Mouse (Mus musculus) limb, embryonic 11.5 days (tissue): ENCODE data around the gene Nub1. TPM values are rescaled to one million over a fixed set of nuclear protein-coding genes. Genes with fewer than 3 reads are reported as not detected.
A peak's percentile ranks its signal among the peaks of the same experiment; 100 is the strongest.

Experiments used
- ATAC-seq: fragments of 200-750 bp; cut with Nextera tagmentation; 2 replicates; pipeline ENCODE4 v1.8.0; 2017; ENCODE audit warnings: low read depth; ENCODE audit not compliant: insufficient number of reproducible peaks, low FRiP score, low TSS enrichment
- DNase-seq: peaks from one replicate; pipeline ENCODE4 v3.0.0-alpha.2; 2015; ENCODE audit warnings: low spot score
- H3K27ac ChIP-seq: fragments of 300-500 bp; sonication (generic); replicated peaks from 2 replicates; pipeline ENCODE4 v1.5.1; 2014; ENCODE audit warnings: low read depth, mild to moderate bottlenecking, low read length
- H3K27me3 ChIP-seq: fragments of 300-500 bp; sonication (generic); 2 replicates; pipeline ENCODE4 v1.6.1; 2014; ENCODE audit warnings: mild to moderate bottlenecking, low read length, mixed read lengths; ENCODE audit not compliant: control insufficient read depth, insufficient read depth
- H3K36me3 ChIP-seq: fragments of 300-500 bp; sonication (generic); 2 replicates; pipeline ENCODE4 v1.6.1; 2014; ENCODE audit warnings: mild to moderate bottlenecking, low read length, moderate library complexity, mixed read lengths; ENCODE audit not compliant: control insufficient read depth, insufficient read depth
- H3K4me1 ChIP-seq: fragments of 300-500 bp; sonication (generic); 2 replicates; pipeline ENCODE4 v1.6.1; 2014; ENCODE audit warnings: low read length, mixed read lengths; ENCODE audit not compliant: control insufficient read depth, insufficient read depth
- H3K4me2 ChIP-seq: fragments of 300-500 bp; sonication (generic); 2 replicates; pipeline ENCODE4 v1.6.1; 2014; ENCODE audit warnings: low read depth, mild to moderate bottlenecking, moderate library complexity; ENCODE audit not compliant: severe bottlenecking
- H3K4me3 ChIP-seq: fragments of 300-500 bp; sonication (generic); 2 replicates; pipeline ENCODE4 v1.5.1; 2014; ENCODE audit warnings: low read depth, low read length
- H3K9ac ChIP-seq: fragments of 300-500 bp; sonication (generic); 2 replicates; pipeline ENCODE4 v1.6.1; 2014; ENCODE audit warnings: mild to moderate bottlenecking, low read length
- H3K9me3 ChIP-seq: fragments of 300-500 bp; sonication (generic); 2 replicates; pipeline ENCODE4 v1.6.1; 2016; ENCODE audit warnings: low read length; ENCODE audit not compliant: control insufficient read depth
- WGBS: fragments of 180-500 bp; shearing (Covaris S2); extraction: QIAGEN DNeasy Blood & Tissue Kit; methylation state at CpG from one replicate; pipeline ENCODE4 v1.1.7; 2014; 5-methylcytosine and 5-hydroxymethylcytosine counted together
- polyA plus RNA-seq: library from polyadenylated mRNA; unstranded; fragments of >200 nt; fragmentation: Nextera tagmentation; extraction: Ambion mirVana; gene quantifications from 2 replicates; pipeline ENCODE4 v1.2.1, GENCODE M21; 2014

Gene Nub1
- polyA plus RNA-seq, 1 experiment from 2014 or later = 32.2 TPM

- 91% methylated on average over 6 of the region's 6 CpGs for WGBS
- H3K4me3 ChIP-seq = no peak overlapping the region
- no peak overlapping the region for H3K27ac ChIP-seq
- ATAC-seq (no peak), DNase-seq (no peak)
- peaks cover 6% of the 10 kb centered on the region; the same call in 1 of the 2 replicates for H3K9me3 ChIP-seq
- no peak overlapping the region for H3K4me2 ChIP-seq
- no peaks in the 10 kb centered on the region for H3K4me1 ChIP-seq
- H3K27me3 ChIP-seq = no peaks in the 10 kb centered on the region
- H3K9ac ChIP-seq = no peak overlapping the region
- H3K36me3 ChIP-seq = peaks cover 35% of the 10 kb centered on the region
Measured at GRCm38 (mm10) chr5:24711615-24712014, 26.3 kb downstream of the Nub1 start.

- Histone ChIP-seq H3K4me3 (no peak overlapping the region), H3K4me2 (no peak overlapping the region), H3K4me1 (no peaks in the 10 kb centered on the region), H3K27ac (no peak overlapping the region), H3K27me3 (no peaks in the 10 kb centered on the region), H3K36me3 (peaks cover 31% of the 10 kb centered on the region), H3K9ac (no peak overlapping the region), H3K9me3 (peaks cover 6% of the 10 kb centered on the region; the same call in 1 of the 2 replicates)
- WGBS = 82% methylated on average over 2 of the region's 2 CpGs
- ATAC-seq = no peak
- DNase-seq = no peak
Measured at GRCm38 (mm10) chr5:24713199-24713598, 27.9 kb downstream of the Nub1 start.

GRCm38 (mm10) chr5:24713987-24714386 is 28.7 kb downstream of the Nub1 start:
- no peak overlapping the region for H3K4me2 ChIP-seq
- peaks cover 31% of the 10 kb centered on the region for H3K36me3 ChIP-seq
- no peak overlapping the region for H3K4me3 ChIP-seq
- no peaks in the 10 kb centered on the region for H3K27me3 ChIP-seq
- DNase-seq (no peak), ATAC-seq (no peak)
- WGBS = 81% methylated on average over 6 of the region's 6 CpGs
- H3K9ac ChIP-seq = no peak overlapping the region
- H3K9me3 ChIP-seq = peaks cover 6% of the 10 kb centered on the region; the same call in 1 of the 2 replicates
- no peak overlapping the region for H3K27ac ChIP-seq
- H3K4me1 ChIP-seq = no peaks in the 10 kb centered on the region

GRCm38 (mm10) chr5:24718076-24718475 is 32.7 kb downstream of the Nub1 start:
- H3K4me2 ChIP-seq = no peak overlapping the region
- no peaks in the 10 kb centered on the region for H3K4me1 ChIP-seq
- peaks cover 12% of the 10 kb centered on the region for H3K36me3 ChIP-seq
- H3K4me3 ChIP-seq = no peak overlapping the region
- DNase-seq (no peak), ATAC-seq (no peak)
- 93% methylated on average over 6 of the region's 6 CpGs for WGBS
- H3K9ac ChIP-seq = no peak overlapping the region
- no peaks in the 10 kb centered on the region for H3K27me3 ChIP-seq
- H3K27ac ChIP-seq = no peak overlapping the region
- H3K9me3 ChIP-seq = no peaks in the 10 kb centered on the region

GRCm38 (mm10) chr5:24719852-24720251 is 34.5 kb downstream of the Nub1 start:
- ATAC-seq = no peak
- WGBS = 86% methylated on average over 3 of the region's 3 CpGs

GRCm38 (mm10) chr5:24723527-24724269 is 38.4 kb downstream of the Nub1 start:
- H3K9me3 ChIP-seq = no peaks in the 10 kb centered on the region
- H3K36me3 ChIP-seq = peaks cover 8% of the 10 kb centered on the region
- H3K9ac ChIP-seq = no peak overlapping the region
- H3K27me3 ChIP-seq = no peaks in the 10 kb centered on the region
- no peak overlapping the region for H3K4me3 ChIP-seq
- DNase-seq = no peak
- peaks cover 9% of the 10 kb centered on the region for H3K4me1 ChIP-seq
- ATAC-seq = no peak
- 83% methylated on average over 11 of the region's 11 CpGs for WGBS
- H3K27ac ChIP-seq = no peak overlapping the region
- no peak overlapping the region for H3K4me2 ChIP-seq

More at GRCm38 (mm10) chr5:24719852-24720251, 34.5 kb downstream of the Nub1 start:
- Histone ChIP-seq H3K4me1 (peaks cover 5% of the 10 kb centered on the region; the same call in 1 of the 2 replicates), H3K9ac (no peak overlapping the region), H3K4me2 (no peak overlapping the region), H3K4me3 (no peak overlapping the region), H3K27me3 (no peaks in the 10 kb centered on the region), H3K36me3 (peaks cover 10% of the 10 kb centered on the region), H3K27ac (no peak overlapping the region), H3K9me3 (no peaks in the 10 kb centered on the region)
- DNase-seq = no peak

- Histone ChIP-seq H3K27me3 (no peaks in the 10 kb centered on the region), H3K9ac (no peak overlapping the region), H3K9me3 (no peaks in the 10 kb centered on the region), H3K27ac (no peak overlapping the region), H3K36me3 (peaks cover 5% of the 10 kb centered on the region; the same call in 1 of the 2 replicates), H3K4me1 (peaks cover 10% of the 10 kb centered on the region), H3K4me3 (no peak overlapping the region), H3K4me2 (no peak overlapping the region)
- DNase-seq (no peak), ATAC-seq (no peak)
- whole genome bisulfite sequencing = 91% methylated on average over 5 of the region's 5 CpGs
Measured at GRCm38 (mm10) chr5:24724270-24724634, 38.9 kb downstream of the Nub1 start.

GRCm38 (mm10) chr5:24724805-24725204 is 39.5 kb downstream of the Nub1 start:
- H3K9me3 ChIP-seq = no peaks in the 10 kb centered on the region
- no peak overlapping the region for H3K9ac ChIP-seq
- H3K4me3 ChIP-seq = no peak overlapping the region
- H3K36me3 ChIP-seq = 0 out of 2 replicates have a peak, but pooled peaks cover 2% of the 10 kb centered on the region
- H3K4me2 ChIP-seq = no peak overlapping the region
- DNase-seq = no peak
- H3K4me1 ChIP-seq = peaks cover 14% of the 10 kb centered on the region
- peak; percentile 68; the same call in 1 of the 2 replicates for ATAC-seq
- WGBS = 52% methylated on average over 5 of the region's 5 CpGs
- H3K27ac ChIP-seq = no peak overlapping the region
- H3K27me3 ChIP-seq = no peaks in the 10 kb centered on the region
